21 mouse cellular contexts compared by ENCODE assay signal in genomic region chr7:49847939-49848338, GRCm38 (mm10).
DNase-seq lines count a peak whose midpoint lies in the region; ATAC-seq and TF ChIP-seq lines count a peak whose summit lies in the region.
"Had no signal": no experiment of that assay in that cellular context is flagged by ENCODE, and none has a peak within 500 bp of the region (broad histone marks: within the 10 kb centered on the region; RNA-seq: fewer than 3 reads in every experiment).

No protein-coding gene starts in this region.

- no peak for TF ChIP-seq EP300 in lung, postnatal 0 days (IDR thresholded peaks at IDR 0.05)

- no peak overlapping the region for H3K9ac ChIP-seq in hindbrain, embryonic 13.5 days
- no peak overlapping the region for H3K9ac ChIP-seq in hindbrain, embryonic 11.5 days (ENCODE audit: low read depth, low read length)
- no peak overlapping the region for H3K9ac ChIP-seq in kidney, embryonic 16.5 days (replicated peaks; ENCODE audit: low read length)
- no peak overlapping the region for H3K9ac ChIP-seq in lung, postnatal 0 days (replicated peaks; ENCODE audit: low read depth)
- H3K9ac ChIP-seq in heart, embryonic 12.5 days, result no peak overlapping the region
- H3K9ac ChIP-seq: embryonic facial prominence, embryonic 12.5 days; forebrain, embryonic 13.5 days; forebrain, embryonic 15.5 days; forebrain, postnatal 0 days had no signal

- no peak overlapping the region for H3K4me2 ChIP-seq in hindbrain, embryonic 13.5 days
- no peak overlapping the region for H3K4me2 ChIP-seq in hindbrain, embryonic 11.5 days (replicated peaks; ENCODE audit: low read depth, low read length)
- H3K4me2 ChIP-seq in kidney, embryonic 16.5 days (replicated peaks; ENCODE audit: low read depth, low read length), result no peak overlapping the region
- no peak overlapping the region for H3K4me2 ChIP-seq in lung, postnatal 0 days (replicated peaks; ENCODE audit: low read depth, low read length)
- no peak overlapping the region for H3K4me2 ChIP-seq in heart, embryonic 12.5 days
- H3K4me2 ChIP-seq: embryonic facial prominence, embryonic 12.5 days; forebrain, embryonic 13.5 days; forebrain, embryonic 15.5 days had no signal

- 76% methylated on average over 2 of the region's 2 CpGs for WGBS in hindbrain, embryonic 13.5 days
- 87% methylated on average over 2 of the region's 2 CpGs for WGBS in hindbrain, embryonic 11.5 days
- WGBS in kidney, embryonic 16.5 days, result 63% methylated on average over 2 of the region's 2 CpGs
- 78% methylated on average over 2 of the region's 2 CpGs for WGBS in lung, postnatal 0 days
- 83% methylated on average over 2 of the region's 2 CpGs for whole genome bisulfite sequencing in heart, embryonic 12.5 days

- H3K4me3 ChIP-seq in hindbrain, embryonic 13.5 days, result no peak overlapping the region
- H3K4me3 ChIP-seq in hindbrain, embryonic 11.5 days (ENCODE audit: low read depth, low read length), result no peak overlapping the region
- H3K4me3 ChIP-seq in kidney, embryonic 16.5 days (ENCODE audit: low read length), result no peak overlapping the region
- H3K4me3 ChIP-seq in C2C12 (ENCODE audit: insufficient read depth, poor library complexity, severe bottlenecking), result no peak overlapping the region
- H3K4me3 ChIP-seq in lung, postnatal 0 days (ENCODE audit: low read depth, low read length), result no peak overlapping the region
- H3K4me3 ChIP-seq in heart, embryonic 12.5 days, result no peak overlapping the region
- H3K4me3 ChIP-seq: embryonic facial prominence, embryonic 10.5 days; embryonic facial prominence, embryonic 12.5 days; forebrain, embryonic 13.5 days; forebrain, embryonic 15.5 days had no signal

- H3K27ac ChIP-seq in hindbrain, embryonic 13.5 days, result 0 out of 2 replicates have a peak overlapping the region, but pooled peaks have one; percentile 62
- H3K27ac ChIP-seq in hindbrain, embryonic 11.5 days (ENCODE audit: low read depth, low read length), result no peak overlapping the region
- no peak overlapping the region for H3K27ac ChIP-seq in kidney, embryonic 16.5 days (ENCODE audit: low read length)
- no peak overlapping the region for H3K27ac ChIP-seq in lung, postnatal 0 days (ENCODE audit: low read length)
- no peak overlapping the region for H3K27ac ChIP-seq in heart, embryonic 12.5 days (ENCODE audit: poor library complexity, severe bottlenecking)
- H3K27ac ChIP-seq: embryonic facial prominence, embryonic 10.5 days; embryonic facial prominence, embryonic 12.5 days; forebrain, embryonic 13.5 days; forebrain, embryonic 15.5 days had no signal

- no peak overlapping the region for H3ac ChIP-seq in C2C12 (ENCODE audit: control insufficient read depth, insufficient read length, low read depth)

- H3K79me2 ChIP-seq in C2C12 (ENCODE audit: control insufficient read depth, insufficient read depth), result no peaks in the 10 kb centered on the region

- no peaks in the 10 kb centered on the region for H3K79me3 ChIP-seq in C2C12 (ENCODE audit: low read depth)

- H3K27me3 ChIP-seq in hindbrain, embryonic 13.5 days, result 0 out of 2 replicates have a peak, but pooled peaks cover 3% of the 10 kb centered on the region
- no peaks in the 10 kb centered on the region for H3K27me3 ChIP-seq in hindbrain, embryonic 11.5 days (ENCODE audit: control insufficient read depth, insufficient read depth, low read length)
- H3K27me3 ChIP-seq in kidney, embryonic 16.5 days (ENCODE audit: insufficient read depth, low read length), result no peaks in the 10 kb centered on the region
- no peaks in the 10 kb centered on the region for H3K27me3 ChIP-seq in C2C12 (ENCODE audit: control insufficient read depth, insufficient read depth, insufficient read length)
- no peaks in the 10 kb centered on the region for H3K27me3 ChIP-seq in lung, postnatal 0 days (replicated peaks; ENCODE audit: insufficient read depth, low read length)
- H3K27me3 ChIP-seq in heart, embryonic 12.5 days (replicated peaks), result no peaks in the 10 kb centered on the region
- H3K27me3 ChIP-seq: embryonic facial prominence, embryonic 12.5 days; forebrain, embryonic 13.5 days; forebrain, embryonic 15.5 days had no signal

- ATAC-seq in hindbrain, embryonic 13.5 days (ENCODE audit: low FRiP score), result no peak
- ATAC-seq in hindbrain, embryonic 11.5 days (ENCODE audit: low FRiP score), result no peak
- ATAC-seq in kidney, embryonic 16.5 days (ENCODE audit: low FRiP score, low TSS enrichment), result 0 out of 2 replicates have a peak, but pooled peaks have one; percentile 25
- ATAC-seq in lung, postnatal 0 days, result no peak
- ATAC-seq in heart, embryonic 12.5 days (ENCODE audit: insufficient number of reproducible peaks, low FRiP score), result no peak
- ATAC-seq: forebrain, embryonic 13.5 days; forebrain, embryonic 15.5 days; forebrain, postnatal 0 days had no signal

- no peak for TF ChIP-seq CTCF in C2C12 (IDR thresholded peaks at IDR 0.05; ENCODE audit: control insufficient read depth, insufficient read depth, insufficient read length)
- TF ChIP-seq CTCF in lung, postnatal 0 days (IDR thresholded peaks at IDR 0.05), result no peak

- no peaks in the 10 kb centered on the region for H3K36me3 ChIP-seq in hindbrain, embryonic 13.5 days
- H3K36me3 ChIP-seq in hindbrain, embryonic 11.5 days (ENCODE audit: control insufficient read depth, insufficient read depth, low read length), result no peaks in the 10 kb centered on the region
- H3K36me3 ChIP-seq in kidney, embryonic 16.5 days (ENCODE audit: insufficient read depth, low read length), result peaks cover 13% of the 10 kb centered on the region; the same call in 1 of the 2 replicates
- peaks cover 40% of the 10 kb centered on the region for H3K36me3 ChIP-seq in C2C12 (ENCODE audit: control insufficient read depth, insufficient read depth)
- H3K36me3 ChIP-seq in lung, postnatal 0 days (ENCODE audit: insufficient read depth, low read length), result no peaks in the 10 kb centered on the region
- H3K36me3 ChIP-seq in heart, embryonic 12.5 days, result peaks cover 17% of the 10 kb centered on the region
- H3K36me3 ChIP-seq: forebrain, embryonic 15.5 days had no signal

- no peak for DNase-seq in hindbrain, embryonic 11.5 days (ENCODE audit: low spot score)
- no peak for DNase-seq in kidney, postnatal 36 days
- peak; percentile 29 for DNase-seq in 3T3-L1 (ENCODE audit: low read depth, low spot score)
- DNase-seq in lung, postnatal 0 days (ENCODE audit: low spot score), result no peak
- DNase-seq: adrenal gland, adult 2 months; adrenal gland, postnatal 25 days; B cell, adult 2 months; cerebellum, adult 11 months; cerebellum, adult 18-20 months; cerebellum, adult 8-10 months; cerebellum, adult 9-11 months; cerebellum, postnatal 14 days; forebrain, postnatal 0 days had no signal

- no peaks in the 10 kb centered on the region for H3K9me3 ChIP-seq in hindbrain, embryonic 13.5 days
- H3K9me3 ChIP-seq in hindbrain, embryonic 11.5 days (ENCODE audit: control insufficient read depth, low read length), result no peaks in the 10 kb centered on the region
- H3K9me3 ChIP-seq in kidney, embryonic 16.5 days (ENCODE audit: low read length), result no peaks in the 10 kb centered on the region
- H3K9me3 ChIP-seq in lung, postnatal 0 days (ENCODE audit: low read length), result no peaks in the 10 kb centered on the region
- H3K9me3 ChIP-seq in heart, embryonic 12.5 days (replicated peaks), result no peaks in the 10 kb centered on the region
- H3K9me3 ChIP-seq: embryonic facial prominence, embryonic 10.5 days; embryonic facial prominence, embryonic 12.5 days; forebrain, embryonic 13.5 days; forebrain, embryonic 15.5 days had no signal

- peaks cover 16% of the 10 kb centered on the region for H3K4me1 ChIP-seq in hindbrain, embryonic 13.5 days (replicated peaks)
- H3K4me1 ChIP-seq in hindbrain, embryonic 11.5 days (replicated peaks; ENCODE audit: control insufficient read depth, insufficient read depth, low read length), result no peaks in the 10 kb centered on the region
- H3K4me1 ChIP-seq in kidney, embryonic 16.5 days (ENCODE audit: insufficient read depth, low read length), result peaks cover 15% of the 10 kb centered on the region; the same call in 1 of the 2 replicates
- no peaks in the 10 kb centered on the region for H3K4me1 ChIP-seq in lung, postnatal 0 days (ENCODE audit: insufficient read depth, low read depth, low read length)
- peaks cover 18% of the 10 kb centered on the region for H3K4me1 ChIP-seq in heart, embryonic 12.5 days (replicated peaks)

TF ChIP-seq in C2C12, 6 proteins besides CTCF, POLR2A, EP300 and RAD21:
- TF ChIP-seq MAX (IDR thresholded peaks at IDR 0.05) (no peak), MYOD1 (IDR thresholded peaks at IDR 0.05; ENCODE audit: control insufficient read depth, insufficient read length, low read depth) (peak; percentile 56)
TF ChIP-seq in C2C12: peak in this region for 1.
